Mouse (Mus musculus) frontal cortex, adult 2 months (tissue): ENCODE results near the gene Muc1. TPM values are rescaled to one million over a fixed set of nuclear protein-coding genes. Genes with fewer than 3 reads are reported as not detected.

Experiments used
- DNase-seq, 2 experiments: peaks; one replicate each; pipeline ENCODE4 v3.0.0; 2022; ENCODE audit warnings: low spot score in 1 of 2; ENCODE audit errors: extremely low spot score in 1 of 2
- polyA plus RNA-seq: library from polyadenylated mRNA; depleted of rRNA; stranded (reverse); fragments of >200 nt; gene quantifications from 2 replicates; pipeline ENCODE4 v1.2.3, GENCODE M21; 2012

Gene Muc1
- polyA plus RNA-seq, 1 experiment, result 1.1 TPM

DNA sequence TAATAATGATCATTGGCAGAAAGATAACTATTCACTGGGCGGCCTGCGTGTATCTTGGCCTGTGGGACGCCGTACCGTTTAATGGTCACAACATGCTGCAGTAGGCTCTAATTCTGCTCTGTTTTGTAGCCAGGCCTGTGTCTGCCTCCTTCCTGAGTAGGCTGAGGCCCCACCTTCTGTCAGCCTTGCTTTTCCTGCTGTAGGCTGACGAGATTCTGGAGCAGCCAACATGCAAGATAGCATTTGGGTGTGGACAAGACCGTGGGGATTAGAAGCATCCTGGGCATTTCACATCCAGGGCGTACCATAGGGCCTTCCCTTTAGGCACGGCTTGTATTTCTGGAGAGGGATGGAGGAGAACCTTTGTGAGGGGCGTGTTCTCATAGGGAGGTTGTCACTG is 33.6 kb downstream of the Muc1 start:
- no peak for DNase-seq

DNA sequence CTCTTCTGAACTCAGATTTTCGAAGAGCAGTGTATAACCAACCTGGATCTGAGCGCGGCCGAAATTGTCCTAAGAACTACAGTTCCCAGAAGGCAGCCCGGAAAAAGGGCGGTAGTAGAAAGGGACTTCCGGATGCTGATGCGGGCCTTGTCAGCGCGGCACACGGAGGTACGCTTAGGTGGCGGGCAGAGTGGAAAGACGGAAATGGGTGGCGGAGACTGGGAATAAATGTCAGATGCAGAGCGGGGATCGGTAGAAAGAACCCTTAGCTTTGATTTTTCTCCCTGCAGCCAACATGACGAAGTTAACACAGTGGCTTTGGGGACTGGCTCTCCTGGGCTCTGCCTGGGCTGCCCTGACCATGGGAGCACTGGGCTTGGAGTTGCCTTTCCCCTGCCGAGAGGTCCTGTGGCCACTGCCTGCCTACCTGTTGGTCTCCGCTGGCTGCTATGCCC is 37.6 kb downstream of the Muc1 start:
- peak; percentile 73 to 88 for DNase-seq

DNA sequence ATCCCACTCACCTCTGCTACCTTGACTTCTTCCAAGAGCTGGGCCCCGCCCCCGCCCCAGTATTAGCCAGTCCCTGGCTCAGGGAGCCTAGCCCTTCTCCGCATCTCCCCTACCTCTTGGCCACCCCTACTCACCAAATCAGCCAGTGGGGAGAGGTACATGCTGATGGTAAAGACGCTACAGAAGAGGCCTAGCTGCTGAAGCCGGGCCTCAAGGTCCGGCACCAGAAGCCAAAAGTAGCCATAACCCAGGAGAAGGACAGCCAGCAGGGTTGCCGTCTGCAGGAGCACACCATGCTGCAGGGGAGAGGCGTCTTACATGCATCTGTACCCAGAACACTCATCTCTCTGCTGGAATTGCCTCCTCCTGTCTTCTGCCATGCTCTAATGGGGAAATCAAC is 40.1 kb downstream of the Muc1 start:
- DNase-seq, result no peak

DNA sequence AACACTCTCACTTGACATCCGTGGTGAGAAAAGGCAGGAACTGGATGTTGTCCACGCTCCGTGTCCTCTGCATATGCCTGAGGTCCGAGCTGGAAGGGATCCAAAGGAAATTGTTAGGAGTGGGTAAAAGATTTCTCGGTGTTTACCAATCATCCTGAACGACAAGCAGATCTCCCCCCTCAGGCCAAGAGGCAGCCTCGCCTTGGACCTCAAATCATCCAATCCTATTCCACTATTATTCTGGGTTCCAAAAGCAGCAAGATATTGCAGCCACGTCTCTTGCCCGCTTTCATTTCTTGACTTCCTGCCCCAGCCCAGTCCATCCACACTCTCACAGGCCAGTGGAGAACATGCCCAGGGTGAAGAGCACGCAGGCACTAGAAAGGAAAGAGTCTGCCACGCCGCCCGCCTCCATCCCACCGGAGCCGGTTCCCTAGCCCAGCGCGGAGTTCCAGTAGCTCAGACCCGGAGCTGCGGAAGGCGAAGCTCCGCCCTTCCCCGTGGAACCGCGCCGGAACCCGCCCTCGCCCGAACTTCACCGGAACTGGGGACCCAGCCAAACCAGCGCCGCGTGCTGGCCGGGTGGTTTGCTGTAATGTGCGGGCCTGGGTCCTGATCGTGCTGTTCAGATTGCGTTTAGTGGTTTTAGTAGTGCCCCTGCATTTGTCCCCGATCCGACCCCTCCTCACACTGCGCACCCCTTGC is 41.3 kb downstream of the Muc1 start, which contains the start of gene Slc50a1:
Gene Slc50a1 (minus strand): TSS at position 520 of the 705 bp plus-strand sequence.
- peak; percentile 55 to 87 for DNase-seq

DNA sequence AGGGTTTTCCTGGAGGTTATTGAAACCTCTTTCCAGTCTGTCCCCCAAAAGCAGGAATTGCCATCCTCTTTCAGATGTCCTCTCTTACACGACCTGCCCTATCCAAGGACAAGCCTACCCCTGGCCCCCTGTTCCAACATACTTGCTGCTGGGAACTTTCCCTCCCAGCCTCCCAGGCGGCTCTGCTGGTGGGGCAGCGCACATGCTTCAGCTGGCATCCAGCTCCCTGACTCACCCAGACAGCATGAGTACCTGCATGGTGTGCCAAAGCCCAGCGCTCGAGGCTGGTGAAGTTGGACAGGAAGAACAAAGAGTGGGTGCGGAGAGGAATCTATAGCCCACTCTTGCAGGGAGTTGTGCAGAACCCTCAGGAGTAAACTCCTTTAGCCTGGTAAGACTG is 42.0 kb downstream of the Muc1 start:
- DNase-seq, result peak in 1 of 2 experiments; percentile 76

DNA sequence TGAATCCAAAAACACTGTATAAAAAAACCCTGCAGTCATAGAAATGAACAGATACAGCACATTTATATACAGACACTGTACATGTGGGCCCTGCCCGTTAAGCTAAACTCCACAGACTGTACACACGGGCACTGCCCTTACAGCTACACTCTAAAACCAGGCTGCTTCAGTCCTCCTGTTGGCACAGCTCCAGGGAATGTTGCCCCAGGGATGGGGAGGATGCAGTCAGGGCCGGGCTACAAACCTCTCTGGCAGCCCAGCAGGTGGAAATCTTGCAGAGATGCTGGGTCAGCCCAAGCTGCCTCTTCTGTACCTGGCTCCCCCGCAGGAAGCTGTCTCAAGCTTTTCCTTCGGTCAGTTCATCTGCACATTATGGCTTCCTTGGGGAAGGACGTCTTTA is 42.9 kb downstream of the Muc1 start:
- DNase-seq, result no peak

DNA sequence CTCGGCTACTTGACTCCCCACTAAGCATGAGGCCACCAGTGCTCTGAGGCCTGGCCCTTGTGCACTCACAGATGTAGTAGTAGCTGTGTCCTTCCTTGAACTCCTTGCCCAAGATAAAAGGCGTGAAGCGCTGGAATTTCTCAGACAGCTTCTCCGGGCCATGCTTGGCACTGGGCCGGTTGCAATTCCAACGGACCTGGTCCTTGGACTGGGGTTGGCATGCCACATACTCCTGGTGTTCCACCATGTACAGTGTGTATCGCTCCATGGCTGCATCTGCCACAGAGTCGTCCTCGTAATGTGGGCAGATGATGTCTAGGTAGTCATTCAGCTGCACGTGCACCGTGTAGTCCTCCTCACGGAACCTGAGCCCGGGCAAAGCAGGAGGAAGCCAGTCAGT is 47.2 kb downstream of the Muc1 start:
- DNase-seq, result no peak

DNA sequence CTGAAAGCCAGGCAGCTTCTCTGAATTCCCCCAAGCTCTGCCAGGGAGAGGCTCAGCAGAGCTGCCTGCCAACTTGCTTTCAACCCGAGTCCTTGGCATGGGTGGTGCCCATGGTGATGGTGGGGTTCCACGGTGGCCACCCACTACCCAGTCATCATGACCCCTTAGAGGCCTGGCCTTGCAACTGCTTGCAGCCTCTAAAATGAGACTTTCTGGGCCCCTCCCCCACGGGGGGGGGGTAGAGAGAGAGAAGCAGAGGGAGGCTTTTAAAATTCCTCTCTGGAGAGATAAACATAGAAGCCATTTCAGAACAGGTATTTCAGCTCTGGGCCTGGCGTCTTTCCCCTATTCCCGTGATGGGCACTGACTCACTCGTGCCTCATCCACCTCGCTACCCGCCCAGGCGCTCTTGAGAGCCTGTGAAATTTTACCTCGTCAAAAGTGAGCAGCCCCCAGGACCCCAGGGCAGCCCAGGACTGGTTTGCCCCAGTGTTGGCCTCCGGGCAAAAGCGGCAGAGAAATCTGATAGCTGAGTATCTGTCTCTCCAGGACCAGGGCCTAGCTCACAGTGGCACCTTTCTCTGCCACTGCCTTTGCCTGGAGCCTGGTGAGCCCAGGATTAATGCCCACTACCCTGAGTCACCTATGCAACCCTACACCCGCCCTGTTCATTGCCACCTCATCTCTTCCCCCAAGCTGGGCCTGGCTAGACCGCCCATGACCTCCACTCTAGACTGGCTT is 48.6 kb downstream of the Muc1 start:
- DNase-seq, result no peak

DNA sequence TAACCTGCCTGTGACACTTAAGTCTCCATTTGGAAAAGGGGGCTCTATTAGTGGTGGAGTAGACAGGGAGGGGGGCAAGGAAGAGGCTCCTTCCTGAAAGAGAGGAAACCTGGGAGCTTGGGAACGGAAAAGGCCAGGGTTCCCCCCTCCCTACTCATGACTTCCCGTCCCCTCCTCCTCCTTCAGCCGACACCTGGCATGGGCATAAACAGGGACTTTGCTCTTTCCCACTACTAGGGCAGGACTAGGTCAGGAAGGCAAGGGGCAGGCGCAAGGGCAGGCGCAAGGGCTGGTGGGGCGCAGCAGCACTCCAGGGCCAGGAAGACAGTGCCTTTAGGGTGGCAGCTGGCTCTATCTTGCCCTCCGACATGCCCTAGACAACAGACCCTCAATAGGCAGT is 49.2 kb downstream of the Muc1 start:
- no peak for DNase-seq

DNA sequence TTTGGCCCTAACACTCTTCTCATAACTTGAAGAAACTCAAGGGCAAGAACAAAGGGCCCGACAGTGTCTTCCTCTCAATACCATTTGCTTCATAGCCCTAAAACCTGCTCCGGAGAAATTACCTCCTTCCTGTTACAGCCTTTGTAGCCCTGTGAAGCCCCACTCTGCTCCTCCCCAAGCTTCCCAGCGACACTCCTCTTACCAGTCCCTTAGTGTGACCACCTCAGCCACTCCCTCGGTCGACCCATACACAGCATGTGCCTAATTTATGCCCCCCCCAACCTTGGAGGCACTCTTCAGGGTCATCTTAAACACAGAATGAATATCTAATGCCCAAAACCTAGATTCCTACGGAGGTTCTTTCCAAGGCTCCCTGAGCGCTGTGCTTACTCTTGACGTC is 49.8 kb downstream of the Muc1 start:
- DNase-seq, result no peak

DNA sequence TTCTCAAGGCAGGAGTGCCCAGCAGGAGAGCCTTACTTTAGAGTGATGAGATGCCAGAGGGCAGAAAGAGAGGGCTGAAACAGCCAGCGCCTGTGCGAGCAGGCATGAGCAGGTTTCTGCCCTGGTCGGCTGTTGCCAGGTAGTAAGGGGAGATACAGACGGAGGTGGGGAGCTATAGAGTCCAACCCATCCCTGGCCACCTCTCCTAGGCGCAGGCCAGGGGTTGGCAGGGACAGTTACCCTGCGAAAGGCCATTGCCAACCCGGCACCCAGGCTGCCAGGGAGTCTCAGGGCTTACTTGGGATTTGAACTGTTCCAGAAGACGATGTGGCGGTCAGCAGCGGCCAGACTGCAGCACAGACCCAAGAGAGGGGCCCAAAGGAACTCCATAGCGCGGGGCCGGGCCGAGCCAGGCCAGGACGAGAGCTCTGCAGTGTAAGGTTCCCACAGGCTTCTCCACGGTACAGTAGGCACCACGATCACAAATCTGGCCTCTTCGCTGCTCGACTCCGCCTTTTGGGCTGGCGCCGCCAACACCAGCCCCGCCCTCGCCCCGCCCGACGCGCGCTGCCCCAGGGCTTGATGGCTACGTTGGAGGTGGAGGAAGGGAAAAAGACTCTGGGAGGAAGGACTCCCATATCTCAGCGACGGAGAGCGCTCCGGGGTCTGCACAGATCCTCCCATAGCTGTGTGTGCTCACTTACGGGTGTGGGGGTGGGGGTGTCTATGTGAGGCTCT is 50.5 kb downstream of the Muc1 start:
- DNase-seq, result peak in 1 of 2 experiments; percentile 78

DNA sequence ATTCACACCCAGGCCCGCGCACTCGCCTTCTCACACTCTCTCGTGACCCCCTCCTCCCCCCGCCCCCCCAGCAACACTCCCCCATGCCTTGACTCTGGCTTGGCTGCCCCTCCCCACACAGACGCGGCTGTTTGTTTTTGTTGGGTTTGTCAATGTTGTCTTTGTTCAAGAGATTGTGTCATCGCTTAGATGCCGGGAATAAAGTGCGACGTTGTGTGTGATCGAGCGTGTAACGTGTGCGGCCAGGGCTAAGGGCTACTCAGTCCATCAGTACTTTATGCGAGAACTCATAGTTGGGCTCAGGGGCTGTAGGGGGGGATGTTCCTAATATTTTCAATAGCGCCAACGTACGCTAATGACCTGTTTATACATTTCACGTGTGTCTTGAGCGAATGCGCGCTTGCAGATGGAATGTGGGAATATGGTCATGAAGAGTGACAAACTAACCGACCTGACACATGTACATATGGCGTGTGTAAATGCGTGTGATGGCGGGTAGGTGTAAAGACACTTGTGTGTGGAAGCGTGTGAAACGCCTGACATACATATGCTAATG is 51.3 kb downstream of the Muc1 start:
- peak in 1 of 2 experiments; percentile 42 for DNase-seq

DNA sequence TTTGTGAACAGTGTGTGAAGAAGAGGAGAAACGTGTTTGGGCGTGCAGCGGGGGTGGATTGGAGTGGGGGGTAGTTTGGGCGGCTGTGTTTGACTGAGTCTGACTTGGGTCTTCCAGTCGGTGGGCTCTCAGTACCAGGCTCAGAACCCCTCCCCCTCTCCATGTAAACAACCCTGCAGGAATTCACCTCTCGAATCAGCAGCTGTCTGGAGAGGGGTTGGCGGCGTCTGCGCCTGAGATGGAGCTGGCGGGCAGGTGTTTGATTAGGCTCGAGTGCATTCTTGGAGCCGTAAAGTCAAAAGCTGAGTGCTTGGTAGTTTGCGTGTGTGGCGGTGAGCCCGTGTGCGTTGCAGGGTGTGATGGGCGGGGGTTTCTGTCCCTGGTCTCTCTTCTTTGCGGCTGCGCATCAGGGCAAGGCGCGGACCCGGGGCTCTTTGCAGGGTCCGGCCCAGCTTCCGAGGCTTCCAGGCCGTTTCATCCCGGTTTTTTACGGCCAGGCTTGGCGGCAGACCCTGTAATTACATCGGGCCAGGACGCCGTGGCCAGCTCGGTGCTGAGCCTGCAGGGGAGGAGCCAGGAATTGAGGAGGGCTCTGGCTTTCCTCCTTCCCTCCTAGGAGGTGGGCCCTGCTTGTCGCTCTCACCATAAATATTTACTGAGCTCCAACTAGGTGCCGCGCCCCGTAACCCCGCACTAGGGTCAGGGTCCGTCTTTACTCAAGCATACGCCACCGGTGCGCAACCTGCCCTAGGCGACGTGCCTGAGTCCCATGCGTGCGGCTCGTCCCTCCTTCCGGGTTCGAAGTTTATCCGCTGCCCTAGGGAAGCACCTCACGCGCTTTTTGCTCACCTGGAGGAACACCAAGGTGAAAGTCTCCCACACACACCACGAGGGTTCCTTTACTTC is 52.0 kb downstream of the Muc1 start, which contains the start of gene Efna1:
Gene Efna1 (minus strand): TSS at position 537 of the 906 bp plus-strand sequence.
- DNase-seq, result no peak

DNA sequence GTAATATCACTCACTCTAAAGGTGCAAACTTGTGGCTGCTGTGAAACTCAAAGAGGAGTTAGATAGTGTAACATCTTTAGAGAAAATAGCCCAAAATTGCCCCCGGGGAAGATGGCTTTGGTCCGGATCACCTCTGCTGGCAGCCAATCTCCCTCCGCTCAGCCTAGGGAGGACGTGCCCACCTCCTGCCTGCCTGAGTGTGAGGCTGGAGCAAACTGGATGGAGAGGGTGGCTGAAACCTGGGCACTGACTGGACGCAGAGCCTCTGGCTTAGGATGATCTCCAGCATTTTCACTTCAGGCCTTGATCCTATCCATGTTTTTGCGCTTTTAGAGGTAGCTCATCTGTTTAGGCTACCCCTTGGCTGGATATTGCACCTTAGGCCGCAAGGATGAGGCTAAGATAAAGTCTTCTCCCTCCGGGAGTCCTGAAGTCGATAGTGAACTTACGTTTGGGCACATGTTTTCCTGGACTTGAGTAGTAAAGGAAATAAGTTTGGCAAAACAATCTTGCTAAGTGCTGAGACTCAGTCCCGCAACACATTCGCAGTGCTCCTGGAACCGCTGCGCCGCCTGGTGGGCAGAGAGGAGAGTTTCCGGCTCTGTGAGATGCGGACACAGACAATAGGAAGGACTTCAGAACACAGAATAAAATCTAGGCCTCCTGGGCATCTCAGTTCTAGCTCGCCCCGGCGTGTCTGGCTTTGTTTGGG is 52.9 kb downstream of the Muc1 start:
- peak in 1 of 2 experiments; percentile 90 for DNase-seq

DNA sequence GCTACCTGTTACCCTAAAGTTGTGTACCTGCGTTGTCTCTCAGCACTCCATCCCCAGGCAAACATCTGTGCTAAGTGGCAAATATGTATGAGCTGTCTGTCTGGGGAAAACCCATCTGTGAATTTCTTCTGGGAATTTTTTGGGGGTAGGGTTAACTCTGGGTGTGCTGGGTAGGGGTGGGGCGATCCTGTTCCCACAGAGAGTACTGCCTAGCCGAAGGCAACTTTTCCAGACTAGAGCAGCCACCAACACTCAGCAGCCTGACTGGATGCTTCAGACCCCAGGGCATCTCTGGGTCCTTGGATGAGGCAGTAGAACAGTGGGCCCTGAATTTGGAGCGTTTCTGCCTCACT is 53.4 kb downstream of the Muc1 start:
- no peak for DNase-seq
